Mouse (Mus musculus) forebrain, postnatal 0 days (tissue): Measurements from ENCODE around the gene 2900026A02Rik. TPM values are rescaled to one million over a fixed set of nuclear protein-coding genes. Genes with fewer than 3 reads are reported as not detected.

Experiments used
- ATAC-seq: fragments of 200-750 bp; cut with Nextera tagmentation; 2 replicates; pipeline ENCODE4 v1.8.0; 2017; ENCODE audit warnings: mild to moderate bottlenecking, moderate library complexity
- DNase-seq: peaks from one replicate; pipeline ENCODE4 v3.0.0-alpha.2; 2015
- H3K27ac ChIP-seq: fragments of 300-500 bp; sonication (generic); 2 replicates; pipeline ENCODE4 v1.5.1; 2014; ENCODE audit warnings: low read depth, mild to moderate bottlenecking, antibody characterized with exemption, low read length, moderate library complexity, mixed read lengths
- H3K27me3 ChIP-seq: fragments of 300-500 bp; sonication (generic); 2 replicates; pipeline ENCODE4 v1.6.1; 2014; ENCODE audit warnings: mild to moderate bottlenecking, low read length, mixed read lengths; ENCODE audit not compliant: insufficient read depth
- H3K36me3 ChIP-seq: fragments of 300-500 bp; sonication (generic); 2 replicates; pipeline ENCODE4 v1.6.1; 2014; ENCODE audit warnings: mild to moderate bottlenecking, moderate library complexity; ENCODE audit not compliant: insufficient read depth
- H3K4me1 ChIP-seq: fragments of 300-500 bp; sonication (generic); 2 replicates; pipeline ENCODE4 v1.6.1; 2014; ENCODE audit warnings: antibody characterized with exemption; ENCODE audit not compliant: insufficient read depth
- H3K4me2 ChIP-seq: fragments of 300-500 bp; sonication (generic); 2 replicates; pipeline ENCODE4 v1.6.1; 2014; ENCODE audit warnings: low read depth, mild to moderate bottlenecking, moderate library complexity
- H3K4me3 ChIP-seq: fragments of 300-500 bp; sonication (generic); 2 replicates; pipeline ENCODE4 v1.5.1; 2014; ENCODE audit warnings: low read depth, low read length, mixed read lengths
- H3K9ac ChIP-seq: fragments of 300-500 bp; sonication (generic); 2 replicates; pipeline ENCODE4 v1.6.1; 2014; ENCODE audit warnings: mild to moderate bottlenecking
- H3K9me3 ChIP-seq: fragments of 300-500 bp; sonication (generic); 2 replicates; pipeline ENCODE4 v1.6.1; 2016; ENCODE audit warnings: low read length
- CTCF ChIP-seq: sonication (generic); IDR thresholded peaks from 2 replicates; pipeline ENCODE4 v1.5.1; 2016; ENCODE audit warnings: antibody characterized with exemption, control low read depth, low read depth
- WGBS: fragments of 180-500 bp; shearing (Covaris S2); extraction: QIAGEN DNeasy Blood & Tissue Kit; methylation state at CpG from one replicate; pipeline ENCODE4 v1.1.7; 2014; 5-methylcytosine and 5-hydroxymethylcytosine counted together
- polyA plus RNA-seq: library from polyadenylated mRNA; unstranded; fragments of >200 nt; fragmentation: Nextera tagmentation; extraction: Ambion mirVana; gene quantifications from 2 replicates; pipeline ENCODE4 v1.2.1, GENCODE M21; 2015
- total RNA-seq: library from RNA; depleted of rRNA; stranded (reverse); fragments of >200 nt; gene quantifications from 2 replicates; pipeline ENCODE4 v1.2.3, GENCODE M21; 2014

The 2900026A02Rik gene
- total and polyA plus RNA-seq, 2 experiments from 2014 or later = 3.3 to 10.9 TPM

- peak; percentile 35 for ATAC-seq
- Histone ChIP-seq H3K27me3 (no peaks in the 10 kb centered on the region), H3K27ac (no peak overlapping the region), H3K4me2 (no peak overlapping the region), H3K4me1 (peaks cover 16% of the 10 kb centered on the region), H3K4me3 (no peak overlapping the region), H3K9ac (no peak overlapping the region), H3K9me3 (no peaks in the 10 kb centered on the region), H3K36me3 (no peaks in the 10 kb centered on the region)
- no peak for DNase-seq
- 38% methylated on average over 9 of the region's 9 CpGs for WGBS
- TF ChIP-seq CTCF = no peak
These were observed 75.9 kb downstream of the 2900026A02Rik start for GRCm38 (mm10) chr5:113145171-113145570.

DNA sequence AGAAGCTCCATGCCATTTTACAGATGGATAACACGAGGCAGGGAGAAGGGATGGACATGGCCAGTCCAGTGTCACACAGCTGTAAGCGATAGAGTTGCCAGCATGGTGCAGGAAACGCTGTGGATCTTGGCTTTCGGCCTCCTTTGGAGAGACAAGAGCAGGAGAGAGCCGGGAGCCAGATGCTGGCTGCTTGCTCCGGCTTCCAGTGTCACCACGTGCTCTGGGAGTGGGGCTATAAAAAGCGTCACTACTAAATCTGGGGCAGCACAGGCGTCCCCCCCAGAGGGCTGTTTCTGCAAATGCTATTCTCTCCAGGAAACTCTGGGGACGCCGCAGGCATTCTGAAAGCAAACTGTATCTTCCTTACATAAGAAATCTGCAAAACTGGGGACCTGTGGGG lies 78.5 kb downstream of the 2900026A02Rik start:
- Histone ChIP-seq H3K36me3 (no peaks in the 10 kb centered on the region), H3K27me3 (peaks cover 4% of the 10 kb centered on the region; the same call in 1 of the 2 replicates), H3K27ac (peak overlapping the region; percentile 51; the same call in 1 of the 2 replicates), H3K4me2 (no peak overlapping the region), H3K4me1 (peaks cover 16% of the 10 kb centered on the region), H3K9me3 (no peaks in the 10 kb centered on the region), H3K4me3 (no peak overlapping the region), H3K9ac (no peak overlapping the region)
- ATAC-seq = peak; percentile 62
- peak; percentile 52 for DNase-seq
- TF ChIP-seq CTCF = peak; percentile 18; the same call in 1 of the 2 replicates
- WGBS = 49% methylated on average over 11 of the region's 11 CpGs

GRCm38 (mm10) chr5:113142018-113142417 lies 79.0 kb downstream of the 2900026A02Rik start:
- Histone ChIP-seq H3K36me3 (no peaks in the 10 kb centered on the region), H3K4me2 (no peak overlapping the region), H3K9ac (no peak overlapping the region), H3K9me3 (no peaks in the 10 kb centered on the region), H3K27ac (0 out of 2 replicates have a peak overlapping the region, but pooled peaks have one; percentile 51), H3K4me3 (no peak overlapping the region), H3K27me3 (peaks cover 4% of the 10 kb centered on the region; the same call in 1 of the 2 replicates), H3K4me1 (peaks cover 18% of the 10 kb centered on the region)
- ATAC-seq = no peak
- no peak for TF ChIP-seq CTCF
- WGBS = 90% methylated on average over 5 of the region's 5 CpGs
- no peak for DNase-seq

GRCm38 (mm10) chr5:113140872-113141271 lies 80.2 kb downstream of the 2900026A02Rik start:
- no peak overlapping the region for H3K9ac ChIP-seq
- no peak for ATAC-seq
- no peak for DNase-seq
- H3K27me3 ChIP-seq = peaks cover 4% of the 10 kb centered on the region; the same call in 1 of the 2 replicates
- no peaks in the 10 kb centered on the region for H3K9me3 ChIP-seq
- H3K27ac ChIP-seq = no peak overlapping the region
- 97% methylated on average over 5 of the region's 5 CpGs for WGBS
- no peak overlapping the region for H3K4me2 ChIP-seq
- H3K4me3 ChIP-seq = no peak overlapping the region
- H3K36me3 ChIP-seq = no peaks in the 10 kb centered on the region
- TF ChIP-seq CTCF = peak; percentile 35; the same call in 1 of the 2 replicates
- H3K4me1 ChIP-seq = peaks cover 18% of the 10 kb centered on the region

DNA sequence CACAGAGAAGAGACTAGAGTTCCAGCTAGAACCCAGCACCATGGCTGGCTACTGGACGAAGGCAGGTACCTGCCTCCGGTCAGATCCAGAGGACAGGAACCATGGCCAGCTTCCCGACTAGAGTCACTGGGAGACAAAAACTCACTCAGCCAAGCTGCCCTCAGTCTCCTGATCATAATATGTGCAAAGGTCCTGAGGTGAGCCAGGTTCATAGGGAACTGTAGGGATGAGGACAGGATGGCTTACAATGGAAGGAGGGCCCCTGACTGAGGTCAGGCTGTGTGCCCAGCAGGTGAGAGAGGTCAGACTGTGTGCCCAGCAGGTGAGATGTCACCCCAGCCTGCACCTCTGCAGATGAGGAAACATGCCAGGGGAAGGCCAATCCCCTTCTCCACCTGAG lies 81.0 kb downstream of the 2900026A02Rik start:
- H3K4me1 ChIP-seq = peaks cover 12% of the 10 kb centered on the region
- no peak for ATAC-seq
- no peak overlapping the region for H3K9ac ChIP-seq
- peaks cover 4% of the 10 kb centered on the region; the same call in 1 of the 2 replicates for H3K27me3 ChIP-seq
- DNase-seq = no peak
- H3K36me3 ChIP-seq = no peaks in the 10 kb centered on the region
- 90% methylated on average over 3 of the region's 3 CpGs for WGBS
- no peak overlapping the region for H3K27ac ChIP-seq
- H3K9me3 ChIP-seq = no peaks in the 10 kb centered on the region
- H3K4me3 ChIP-seq = no peak overlapping the region
- no peak overlapping the region for H3K4me2 ChIP-seq
- no peak for TF ChIP-seq CTCF

GRCm38 (mm10) chr5:113139064-113139726 lies 81.8 kb downstream of the 2900026A02Rik start:
- H3K4me1 ChIP-seq = peaks cover 9% of the 10 kb centered on the region; the same call in 1 of the 2 replicates
- peak overlapping the region; percentile 69 for H3K9ac ChIP-seq
- DNase-seq (no peak), ATAC-seq (peak; percentile 38)
- H3K4me2 ChIP-seq = peak overlapping the region; percentile 96
- H3K27ac ChIP-seq = peak overlapping the region; percentile 73
- 68% methylated on average over 7 of the region's 7 CpGs for WGBS
- no peaks in the 10 kb centered on the region for H3K9me3 ChIP-seq
- H3K27me3 ChIP-seq = peaks cover 4% of the 10 kb centered on the region; the same call in 1 of the 2 replicates
- TF ChIP-seq CTCF = no peak
- no peaks in the 10 kb centered on the region for H3K36me3 ChIP-seq
- peak overlapping the region; percentile 50 for H3K4me3 ChIP-seq
